Mouse (Mus musculus): ENCODE data around the gene Btbd35f19. TPM values are rescaled to one million over a fixed set of nuclear protein-coding genes. Genes with fewer than 3 reads are reported as not detected.

Gene Btbd35f19
- polyA plus RNA-seq (2017; shearing (Covaris generic)), result not detected

DNA sequence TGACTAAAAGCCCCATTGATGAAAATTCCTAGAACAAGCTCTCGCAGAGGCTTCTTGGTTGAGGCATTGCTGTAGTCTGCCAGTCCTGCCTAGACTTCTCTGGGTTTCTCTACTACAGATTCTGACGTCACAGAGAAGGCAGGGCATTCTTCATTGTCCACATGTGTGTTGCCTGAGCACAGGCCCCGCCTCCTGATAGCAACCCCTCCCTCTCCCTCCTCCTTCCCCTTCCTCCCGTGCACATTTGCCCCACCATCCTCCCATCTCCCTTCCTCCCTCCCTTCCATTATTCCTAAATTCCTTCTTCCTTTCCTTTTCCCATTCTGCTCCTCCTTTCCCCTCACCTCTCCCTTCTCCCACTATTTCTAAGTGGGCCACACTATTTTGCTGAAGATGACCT is at the start of gene Btbd35f19:
Btbd35f19 (minus strand) TSS at position 101 of the 400 bp plus-strand sequence.

DNA sequence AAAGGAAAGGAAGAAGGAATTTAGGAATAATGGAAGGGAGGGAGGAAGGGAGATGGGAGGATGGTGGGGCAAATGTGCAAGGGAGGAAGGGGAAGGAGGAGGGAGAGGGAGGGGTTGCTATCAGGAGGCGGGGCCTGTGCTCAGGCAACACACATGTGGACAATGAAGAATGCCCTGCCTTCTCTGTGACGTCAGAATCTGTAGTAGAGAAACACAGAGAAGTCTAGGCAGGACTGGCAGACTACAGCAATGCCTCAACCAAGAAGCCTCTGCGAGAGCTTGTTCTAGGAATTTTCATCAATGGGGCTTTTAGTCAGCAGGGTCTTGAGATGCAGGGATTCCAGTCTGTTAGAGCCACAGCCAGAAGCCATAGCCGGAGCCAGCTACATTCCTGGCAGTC is 47.6 kb downstream of the Btbd35f19 start, which contains the start of gene Btbd35f26:
Btbd35f26 (plus strand) TSS at position 301 of the 400 bp plus-strand sequence.

Other genes starting within 250 kb of the Btbd35f19 start
- not detected for gene Spin2f, start 130.0 kb downstream of the Btbd35f19 start, polyA plus RNA-seq (2017; shearing (Covaris generic))
- gene Btbd35f26, start 47.5 kb downstream of the Btbd35f19 start, polyA plus RNA-seq (2017; shearing (Covaris generic)), result not detected
- under 1 TPM in 1 of 2 experiments, not detected in 1; 0.53 TPM for gene Gm21883, start 190.4 kb upstream of the Btbd35f19 start, polyA plus RNA-seq (2017; shearing (Covaris generic))
- gene Spin2e, start 235.0 kb upstream of the Btbd35f19 start, polyA plus RNA-seq (2017; shearing (Covaris generic)), result not detected

Data from activated CD4-positive, CD25-positive, alpha-beta regulatory T cell (primary cell).